Mouse (Mus musculus): ENCODE results near the gene Rpl35. TPM values are rescaled to one million over a fixed set of nuclear protein-coding genes. Genes with fewer than 3 reads are reported as not detected.

The Rpl35 gene
- polyA plus RNA-seq, 1 experiment from 2014 or later: 967 TPM

- no peak overlapping the region for H3K9ac ChIP-seq (replicated peaks)
- 29% methylated on average over 2 of the region's 2 CpGs for WGBS
- no peak for ATAC-seq (ENCODE audit: low FRiP score, low read depth)
Observed at GRCm38 (mm10) chr2:38973223-38973622, 32.2 kb downstream of the Rpl35 start.

GRCm38 (mm10) chr2:38970057-38970456 is 35.4 kb downstream of the Rpl35 start:
- H3K9me3 ChIP-seq: no peaks in the 10 kb centered on the region
- WGBS: 89% methylated on average over 5 of the region's 5 CpGs
- no peaks in the 10 kb centered on the region for H3K36me3 ChIP-seq
- no peak overlapping the region for H3K4me3 ChIP-seq
- no peak overlapping the region for H3K9ac ChIP-seq (replicated peaks)
- H3K27me3 ChIP-seq: no peaks in the 10 kb centered on the region
- H3K4me1 ChIP-seq: no peaks in the 10 kb centered on the region
- no peak for ATAC-seq (ENCODE audit: low FRiP score, low read depth)
- H3K4me2 ChIP-seq (replicated peaks): no peak overlapping the region
- no peak overlapping the region for H3K27ac ChIP-seq (replicated peaks)

More at GRCm38 (mm10) chr2:38973223-38973622, 32.2 kb downstream of the Rpl35 start:
- H3K9me3 ChIP-seq: no peaks in the 10 kb centered on the region
- no peak overlapping the region for H3K4me3 ChIP-seq
- H3K36me3 ChIP-seq: no peaks in the 10 kb centered on the region
- H3K4me1 ChIP-seq: no peaks in the 10 kb centered on the region
- no peaks in the 10 kb centered on the region for H3K27me3 ChIP-seq
- H3K27ac ChIP-seq (replicated peaks): no peak overlapping the region
- no peak overlapping the region for H3K4me2 ChIP-seq (replicated peaks)

GRCm38 (mm10) chr2:38969650-38970049 is 35.8 kb downstream of the Rpl35 start:
- no peak for ATAC-seq (ENCODE audit: low FRiP score, low read depth)
- Histone ChIP-seq H3K27me3 (no peaks in the 10 kb centered on the region), H3K4me2 (replicated peaks) (no peak overlapping the region), H3K9ac (replicated peaks) (no peak overlapping the region), H3K36me3 (no peaks in the 10 kb centered on the region), H3K4me1 (no peaks in the 10 kb centered on the region), H3K9me3 (no peaks in the 10 kb centered on the region), H3K4me3 (no peak overlapping the region), H3K27ac (replicated peaks) (no peak overlapping the region)
- WGBS: 98% methylated on average over 2 of the region's 2 CpGs

GRCm38 (mm10) chr2:38964198-38964597 is 41.2 kb downstream of the Rpl35 start:
- ATAC-seq (ENCODE audit: low FRiP score, low read depth): no peak
- Histone ChIP-seq H3K4me1 (no peaks in the 10 kb centered on the region), H3K4me3 (no peak overlapping the region), H3K27ac (replicated peaks) (no peak overlapping the region), H3K9ac (replicated peaks) (no peak overlapping the region), H3K27me3 (no peaks in the 10 kb centered on the region), H3K4me2 (replicated peaks) (no peak overlapping the region), H3K36me3 (no peaks in the 10 kb centered on the region), H3K9me3 (no peaks in the 10 kb centered on the region)
- WGBS: 61% methylated on average over 4 of the region's 4 CpGs

- 78% methylated on average over 5 of the region's 5 CpGs for WGBS
- Histone ChIP-seq H3K4me3 (no peak overlapping the region), H3K4me1 (no peaks in the 10 kb centered on the region), H3K36me3 (no peaks in the 10 kb centered on the region), H3K4me2 (replicated peaks) (no peak overlapping the region), H3K27ac (replicated peaks) (no peak overlapping the region), H3K27me3 (no peaks in the 10 kb centered on the region), H3K9ac (replicated peaks) (no peak overlapping the region), H3K9me3 (no peaks in the 10 kb centered on the region)
- no peak for ATAC-seq (ENCODE audit: low FRiP score, low read depth)
Observed at GRCm38 (mm10) chr2:38957671-38958223, 47.7 kb downstream of the Rpl35 start.

GRCm38 (mm10) chr2:38956062-38956461 is 49.4 kb downstream of the Rpl35 start:
- no peak overlapping the region for H3K4me2 ChIP-seq (replicated peaks)
- no peak overlapping the region for H3K27ac ChIP-seq (replicated peaks)
- no peak overlapping the region for H3K4me3 ChIP-seq
- no peaks in the 10 kb centered on the region for H3K4me1 ChIP-seq
- no peaks in the 10 kb centered on the region for H3K27me3 ChIP-seq
- no peak for ATAC-seq (ENCODE audit: low FRiP score, low read depth)
- H3K9ac ChIP-seq (replicated peaks): no peak overlapping the region
- H3K9me3 ChIP-seq: no peaks in the 10 kb centered on the region
- 83% methylated on average over 2 of the region's 2 CpGs for WGBS
- H3K36me3 ChIP-seq: no peaks in the 10 kb centered on the region

- no peak for ATAC-seq (ENCODE audit: low FRiP score, low read depth)
- Histone ChIP-seq H3K4me3 (no peak overlapping the region), H3K4me2 (replicated peaks) (no peak overlapping the region), H3K27ac (replicated peaks) (no peak overlapping the region), H3K27me3 (no peaks in the 10 kb centered on the region), H3K4me1 (peaks cover 6% of the 10 kb centered on the region; the same call in 1 of the 2 replicates), H3K9me3 (no peaks in the 10 kb centered on the region), H3K9ac (replicated peaks) (no peak overlapping the region), H3K36me3 (no peaks in the 10 kb centered on the region)
- 71% methylated on average over 5 of the region's 5 CpGs for WGBS
Observed at GRCm38 (mm10) chr2:38953152-38953883, 52.1 kb downstream of the Rpl35 start.

Other genes with a start within 250 kb of the Rpl35 start
- 2.8 and 3.0 TPM in 2 replicates for gene Nr6a1, start 77.9 kb downstream of the Rpl35 start, polyA plus RNA-seq (2016; fragmentation: Nextera tagmentation; extraction: Ambion mirVana)
- 2.9 and 3.8 TPM in 2 replicates for gene Olfml2a, start 73.6 kb downstream of the Rpl35 start, polyA plus RNA-seq (2016; fragmentation: Nextera tagmentation; extraction: Ambion mirVana)
- gene Wdr38, start 8.1 kb downstream of the Rpl35 start, polyA plus RNA-seq (2016; fragmentation: Nextera tagmentation; extraction: Ambion mirVana): 1.7 and 1.9 TPM in 2 replicates
- 124 and 134 TPM in 2 replicates for gene Arpc5l, start 276 bp downstream of the Rpl35 start, polyA plus RNA-seq (2016; fragmentation: Nextera tagmentation; extraction: Ambion mirVana)
- 38.6 and 39.4 TPM in 2 replicates for gene Golga1, start 59.9 kb upstream of the Rpl35 start, polyA plus RNA-seq (2016; fragmentation: Nextera tagmentation; extraction: Ambion mirVana)
- 15.5 and 17.8 TPM in 2 replicates for gene Scai, start 185.1 kb upstream of the Rpl35 start, polyA plus RNA-seq (2016; fragmentation: Nextera tagmentation; extraction: Ambion mirVana)
- 82.9 and 84.5 TPM in 2 replicates for gene Ppp6c, start 220.8 kb upstream of the Rpl35 start, polyA plus RNA-seq (2016; fragmentation: Nextera tagmentation; extraction: Ambion mirVana)

All from midbrain, embryonic 12.5 days (tissue).